Mouse (Mus musculus) left cerebral cortex, adult 2 months (tissue): ENCODE measurements at regions not wholly inside any gene's neighbourhood (a gene's known extent, or its start where the extent isn't known, plus 50 kb on each side); places are given as distances from the start of the nearest gene placed in this dataset.

Experiments used
- DNase-seq, 2 experiments: peaks; one replicate each; pipeline ENCODE4 v3.0.0; 2021 to 2022; ENCODE audit warnings: low spot score in 2 of 2, mixed read lengths in 1 of 2; ENCODE audit errors: extremely low spot score in 1 of 2
- H3K27ac ChIP-seq: fragments of 200-600 bp; 2 replicates; pipeline ENCODE4 v1.8.1; 2022
- H3K4me3 ChIP-seq: fragments of 200-600 bp; 2 replicates; pipeline ENCODE4 v1.8.1; 2022
- CTCF ChIP-seq: fragments of 200-600 bp; IDR thresholded peaks from 2 replicates; pipeline ENCODE4 v1.8.1; 2022; ENCODE audit warnings: antibody characterized with exemption, mild to moderate bottlenecking, moderate library complexity
- intact Hi-C: fragments of 180-260 bp; cut with DNase I; formaldehyde crosslinking; loops from one replicate; pipeline ENCODE4 v1.15.1; 2025
- microRNA-seq, 2 experiments: library from miRNA; unstranded; fragments of <30 nt; microRNA quantifications; one replicate each; pipeline ENCODE4 v1.2.0; 2021

DNA sequence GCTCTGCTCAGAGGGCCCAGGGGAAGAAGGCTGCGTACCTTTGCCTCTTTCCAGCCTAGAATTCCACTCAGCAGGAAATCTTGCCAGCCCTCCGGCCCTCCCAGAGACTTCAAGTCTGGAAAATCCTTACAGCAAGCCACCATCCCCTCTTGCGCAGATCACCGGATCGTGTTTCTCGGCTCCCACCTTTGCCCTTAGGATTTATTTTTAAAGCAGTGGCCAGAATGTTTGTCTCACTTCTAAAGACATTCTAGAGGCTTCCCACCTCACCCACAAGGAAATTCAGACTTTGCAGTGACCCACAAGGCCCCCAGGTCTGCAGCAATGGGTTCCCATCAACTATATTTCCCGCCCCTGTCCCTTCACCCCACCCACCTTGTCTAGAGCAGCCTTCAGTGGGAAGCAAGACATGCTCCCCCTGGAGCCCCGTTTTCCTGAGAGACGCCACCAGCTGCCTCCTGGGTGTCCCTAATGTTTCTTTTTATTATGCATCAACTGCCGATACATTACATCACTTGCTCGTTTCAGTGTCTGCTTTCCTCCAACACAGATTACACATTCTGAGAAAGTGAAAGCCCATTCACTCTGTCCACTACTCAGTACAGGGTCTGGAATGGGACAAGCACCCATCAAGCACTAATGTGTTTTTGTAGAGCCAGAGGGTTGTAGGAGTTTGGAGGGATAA, 65.0 kb upstream of the Klf3 start:
- Histone ChIP-seq H3K27ac (no peak overlapping the region), H3K4me3 (no peak overlapping the region)
- no peak for TF ChIP-seq CTCF
- DNase-seq, result no peak
- intact Hi-C loops, result no loop called here

DNA sequence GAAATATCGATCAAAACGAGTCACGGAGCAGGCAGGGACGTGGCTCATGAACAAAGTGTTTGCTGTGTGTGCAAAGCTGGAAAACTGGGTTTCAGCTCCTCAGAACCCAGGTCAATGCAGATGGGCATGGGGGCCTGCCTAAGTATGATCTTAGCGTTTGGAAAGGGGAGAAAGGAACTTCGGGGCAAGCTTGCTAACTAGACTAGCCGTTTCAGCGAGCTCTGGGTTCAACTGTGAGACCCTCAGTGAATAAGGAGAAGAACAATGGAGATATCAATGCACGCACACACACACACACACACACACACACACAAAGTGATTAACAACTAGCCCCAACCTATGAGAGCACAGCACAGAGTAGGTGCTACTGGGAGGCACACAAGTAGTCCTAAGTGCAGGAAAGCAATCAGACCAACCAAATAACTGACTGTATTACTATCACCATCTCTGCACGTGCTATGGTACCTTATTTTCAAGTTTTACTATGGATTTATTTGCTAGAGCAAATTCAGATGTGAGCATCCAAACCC, 64.3 kb upstream of the Klf3 start:
- intact Hi-C loops, result no loop called here
- TF ChIP-seq CTCF, result no peak
- DNase-seq, result no peak

DNA sequence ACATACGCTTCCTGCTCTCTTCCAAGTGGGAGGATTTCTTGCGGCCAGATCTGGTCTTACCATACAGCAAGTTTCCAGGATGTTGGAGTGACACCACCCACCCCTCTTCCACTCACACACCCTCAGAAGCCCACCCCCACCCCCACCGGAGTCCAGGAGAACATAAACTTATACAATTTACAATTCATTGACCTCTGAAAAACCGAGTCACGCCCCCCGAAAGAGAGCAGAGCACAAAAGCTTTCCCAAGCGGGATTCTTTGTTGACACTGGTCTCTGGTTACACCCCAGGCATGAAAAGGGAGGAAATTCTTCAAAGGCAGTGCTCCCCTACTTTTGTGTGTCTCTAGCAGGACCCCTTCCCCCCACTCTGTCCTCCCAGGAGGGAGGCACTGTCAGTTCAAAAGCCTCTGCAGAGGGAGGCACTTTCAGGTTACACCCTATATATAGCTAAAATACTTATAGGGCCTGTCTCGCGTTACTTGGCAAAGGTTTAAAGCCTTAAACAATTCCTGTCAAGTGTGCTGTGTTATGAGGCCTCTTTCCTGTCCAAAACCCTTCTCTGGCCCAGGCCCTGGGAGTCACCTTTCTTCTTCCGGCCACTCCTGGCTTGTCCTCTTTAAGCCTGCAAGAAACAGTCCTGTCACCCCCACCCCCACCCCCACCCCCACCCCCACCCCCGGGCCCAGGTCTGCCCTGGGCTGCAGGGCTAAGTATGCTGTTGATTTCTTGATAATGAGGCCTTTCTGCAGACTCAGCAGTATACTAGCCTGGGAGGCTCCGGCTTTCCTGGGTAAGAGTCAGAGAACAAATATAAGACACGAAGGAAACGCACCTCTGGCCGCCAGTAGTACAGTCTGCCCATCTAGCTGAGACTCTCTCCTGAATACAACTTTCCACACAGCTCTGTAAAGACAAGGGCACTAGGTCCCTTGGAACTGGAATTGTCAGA, 63.6 kb upstream of the Klf3 start:
- DNase-seq, result no peak
- no peak for TF ChIP-seq CTCF
- H3K27ac ChIP-seq, result no peak overlapping the region
- intact Hi-C loops, result no loop called here
- no peak overlapping the region for H3K4me3 ChIP-seq

More for the DNA sequence above, 64.3 kb upstream of the Klf3 start:
- no peak overlapping the region for H3K4me3 ChIP-seq
- no peak overlapping the region for H3K27ac ChIP-seq

DNA sequence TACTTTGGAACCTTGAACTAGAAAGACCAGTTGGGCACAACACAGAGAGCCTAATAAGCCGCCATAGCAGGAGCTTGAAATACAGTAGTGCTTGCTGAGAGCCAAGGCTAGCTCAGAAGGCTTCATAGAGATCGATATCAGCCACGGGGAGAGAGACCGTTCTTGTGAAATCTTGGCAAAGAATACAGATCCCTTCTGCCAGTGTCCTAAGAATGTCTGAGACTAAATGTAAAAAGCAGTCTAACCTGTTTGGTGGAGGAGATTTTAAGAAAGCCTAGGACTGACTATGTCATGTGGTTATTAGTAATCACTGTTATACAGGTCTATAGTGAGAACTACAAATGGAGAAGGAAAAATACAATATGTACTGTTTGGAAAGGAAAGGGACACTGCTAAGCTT, 59.1 kb upstream of the Klf3 start:
- H3K27ac ChIP-seq, result no peak overlapping the region
- intact Hi-C loops, result no loop called here
- no peak for DNase-seq
- TF ChIP-seq CTCF, result no peak
- H3K4me3 ChIP-seq, result no peak overlapping the region

DNA sequence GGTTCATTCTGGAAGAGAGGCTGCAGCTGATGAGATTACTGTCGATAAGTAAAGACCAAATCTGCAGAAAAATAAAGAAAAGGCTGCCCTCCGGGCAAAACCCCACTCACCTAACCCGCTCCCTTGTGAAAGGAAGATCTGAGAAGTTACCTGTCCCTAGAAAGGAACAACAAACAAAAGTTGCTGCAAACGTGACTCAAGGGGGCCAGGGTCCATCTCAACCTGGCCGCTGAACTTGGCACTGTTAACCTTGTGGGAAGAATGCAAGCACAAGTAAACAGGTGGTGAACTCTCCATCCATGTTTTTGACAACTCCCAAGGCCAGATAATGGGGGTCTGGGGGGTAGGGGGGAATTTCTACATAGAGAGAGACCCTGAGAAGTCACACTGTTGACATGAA, 58.7 kb upstream of the Klf3 start:
- no peak for DNase-seq

DNA sequence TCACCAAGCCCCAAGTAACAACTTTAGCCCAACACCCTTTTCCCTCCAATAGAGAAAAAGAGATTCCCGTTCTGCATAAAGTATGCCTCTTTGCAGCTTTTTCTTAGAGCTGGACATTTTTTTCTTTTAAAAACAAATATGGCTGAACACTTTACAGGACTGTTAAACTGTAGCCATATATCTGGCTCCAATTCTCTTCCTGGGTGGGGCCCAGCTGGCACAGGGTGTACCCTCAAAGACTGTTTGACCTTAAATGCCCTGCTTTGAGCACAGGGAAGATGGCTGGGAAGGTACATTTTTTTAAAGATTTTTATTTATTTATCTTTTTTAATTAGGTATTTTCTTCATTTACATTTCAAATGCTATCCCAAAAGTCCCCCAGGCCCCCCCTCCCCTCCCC, 55.7 kb upstream of the Klf3 start:
- no peak for TF ChIP-seq CTCF
- intact Hi-C loops, result no loop called here
- no peak for DNase-seq
- H3K27ac ChIP-seq, result no peak overlapping the region
- H3K4me3 ChIP-seq, result no peak overlapping the region

More for the DNA sequence above, 58.7 kb upstream of the Klf3 start:
- Histone ChIP-seq H3K4me3 (no peak overlapping the region), H3K27ac (no peak overlapping the region)
- no peak for TF ChIP-seq CTCF
- intact Hi-C loops, result no loop called here

DNA sequence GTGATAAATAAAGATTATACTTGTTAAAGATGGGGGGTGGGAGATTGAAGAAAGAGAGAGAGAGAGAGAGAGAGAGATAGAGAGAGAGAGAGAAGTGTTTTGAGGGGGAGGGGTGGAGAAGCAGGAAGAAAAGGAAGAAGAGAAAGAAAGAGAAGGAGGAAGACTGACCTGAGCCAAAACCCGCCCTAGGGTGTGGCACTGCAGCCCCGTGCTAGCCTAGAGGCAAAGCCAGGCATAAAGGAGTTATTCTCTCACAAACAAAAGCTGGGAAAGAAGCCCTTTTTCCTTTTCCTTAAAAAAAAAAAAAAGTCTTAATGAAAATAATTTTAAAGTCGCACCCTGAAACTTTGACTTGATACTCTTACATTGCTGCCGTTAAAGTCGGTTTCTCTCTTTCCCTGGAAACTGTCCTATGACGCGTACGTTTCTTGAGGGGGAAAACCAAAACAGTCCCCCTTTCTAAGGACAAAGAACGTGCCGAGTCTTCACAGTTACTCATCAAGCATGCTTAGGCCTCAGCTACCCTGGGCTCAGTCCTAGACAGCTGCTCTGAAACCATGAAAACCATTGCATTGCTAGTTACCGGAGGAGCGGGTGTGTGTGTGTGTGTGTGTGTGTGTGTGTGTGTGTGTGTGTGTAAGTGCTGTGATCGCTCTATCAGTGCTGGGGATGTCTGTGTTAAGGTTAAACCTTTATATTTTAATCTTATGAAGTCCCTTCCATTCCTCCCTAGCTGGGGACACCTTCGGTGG, 53.6 kb upstream of the Klf3 start:
- no peak for TF ChIP-seq CTCF
- H3K4me3 ChIP-seq, result no peak overlapping the region
- H3K27ac ChIP-seq, result no peak overlapping the region
- no peak for DNase-seq
- intact Hi-C loops, result no loop called here

DNA sequence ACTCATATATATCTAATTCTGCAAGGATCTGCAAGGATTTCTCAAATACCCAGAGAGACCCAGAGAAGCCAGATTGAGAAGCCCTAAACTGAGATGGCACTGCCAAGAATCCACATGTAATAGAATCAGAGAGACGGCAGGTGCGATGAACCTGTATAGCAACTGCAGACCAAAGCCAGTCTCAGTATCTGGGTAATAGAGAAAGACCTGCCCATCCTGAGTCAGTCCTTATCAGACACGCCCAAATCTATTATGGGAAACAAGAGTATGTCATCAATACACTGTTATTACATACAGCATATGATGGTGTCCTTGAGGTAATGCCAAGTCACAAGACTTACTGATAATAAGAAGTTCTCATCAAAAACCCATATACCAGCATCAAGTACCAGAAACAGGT, 52.8 kb upstream of the Klf3 start:
- intact Hi-C loops, result no loop called here
- DNase-seq, result no peak
- no peak for TF ChIP-seq CTCF
- Histone ChIP-seq H3K27ac (no peak overlapping the region), H3K4me3 (no peak overlapping the region)

DNA sequence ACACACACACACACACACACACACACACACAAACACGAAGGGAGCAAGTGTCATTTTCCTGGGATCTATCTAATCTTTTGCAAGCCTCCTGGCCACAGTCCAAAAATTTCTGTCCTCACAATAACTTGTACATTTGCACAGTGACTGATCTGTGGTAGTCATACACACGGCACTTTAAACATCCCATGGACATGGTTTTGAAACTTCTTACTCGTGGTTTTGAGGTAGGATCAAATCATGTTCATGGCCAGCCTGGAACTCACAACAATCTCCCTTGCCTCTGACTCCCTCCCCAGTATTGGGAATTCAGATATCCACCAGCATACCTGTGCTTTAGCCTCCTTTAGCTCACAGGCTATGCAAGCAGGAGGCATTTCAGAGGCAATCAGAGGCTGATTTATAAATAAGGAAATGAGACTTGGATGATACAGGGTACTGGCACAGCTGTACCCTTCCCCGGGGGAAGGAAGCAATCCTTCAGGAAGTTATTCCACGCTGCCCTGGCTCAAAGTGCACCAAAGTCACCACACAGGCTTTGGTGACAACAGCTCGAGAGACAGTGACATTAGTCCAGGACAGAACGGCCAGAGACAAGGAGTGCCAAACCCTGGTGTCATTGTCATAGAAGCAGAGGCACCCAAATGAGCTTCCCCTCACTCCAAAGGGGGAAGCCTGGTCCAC, 52.1 kb upstream of the Klf3 start:
- DNase-seq, result no peak
- intact Hi-C loops, result no loop called here
- Histone ChIP-seq H3K4me3 (no peak overlapping the region), H3K27ac (no peak overlapping the region)
- TF ChIP-seq CTCF, result no peak

DNA sequence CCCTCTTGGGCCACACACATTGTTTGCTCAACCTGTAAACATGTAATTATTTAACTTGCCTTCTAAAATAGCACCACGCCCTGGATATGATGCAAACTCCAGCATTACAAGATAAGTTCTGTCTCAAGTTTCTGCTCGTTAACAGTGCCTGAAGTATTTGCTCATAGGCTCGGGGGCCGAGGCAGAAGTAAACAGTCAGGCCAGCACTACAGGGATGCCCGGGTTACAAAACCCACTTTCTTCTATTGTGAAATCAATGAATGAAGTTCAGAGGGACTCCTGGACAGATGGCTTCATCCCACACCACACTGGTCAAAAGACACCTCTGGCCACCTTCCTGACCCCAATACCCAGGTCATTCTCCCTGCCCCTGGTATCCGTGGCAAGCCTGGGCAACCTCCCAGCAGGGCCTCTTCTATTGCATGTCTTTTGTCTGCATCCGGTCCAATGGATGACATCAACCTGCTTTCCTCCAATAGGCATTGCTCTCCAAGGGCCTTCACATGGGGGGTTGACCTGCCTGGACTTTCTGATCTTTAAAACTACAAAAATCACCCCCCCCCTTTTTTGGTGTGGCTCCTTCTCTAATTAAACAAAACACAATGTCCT, 49.9 kb upstream of the Klf3 start:
- intact Hi-C loops, result no loop called here
- no peak for TF ChIP-seq CTCF
- Histone ChIP-seq H3K27ac (no peak overlapping the region), H3K4me3 (no peak overlapping the region)
- DNase-seq, result no peak

Small RNAs in the stretch of these regions (microRNA-seq; reads per million reads assigned to microRNA genes)
- 0 reads per million in 2 experiments for gene Gm25306
